Mouse (Mus musculus) C2C12 (cell line): ENCODE measurements at regions not wholly inside any gene's neighbourhood (a gene's known extent, or its start where the extent isn't known, plus 50 kb on each side); places are given as distances from the start of the nearest gene placed in this dataset.

Experiments
- CTCF ChIP-seq: IDR thresholded peaks from one replicate; pipeline ENCODE4 v1.5.1; 2011; ENCODE audit not compliant: control insufficient read depth, insufficient read depth, insufficient read length
- MAX ChIP-seq: IDR thresholded peaks from one replicate; pipeline ENCODE4 v1.6.1; 2011; ENCODE audit warnings: mild to moderate bottlenecking, control low read depth
- MYOD1 ChIP-seq: IDR thresholded peaks from one replicate; pipeline ENCODE4 v1.6.1; 2011; ENCODE audit warnings: low read depth; ENCODE audit not compliant: control insufficient read depth, insufficient read length
- MYOG ChIP-seq: IDR thresholded peaks from one replicate; pipeline ENCODE4 v1.6.1; 2011; ENCODE audit not compliant: control insufficient read depth, insufficient read length; ENCODE audit errors: extremely low read depth

DNA sequence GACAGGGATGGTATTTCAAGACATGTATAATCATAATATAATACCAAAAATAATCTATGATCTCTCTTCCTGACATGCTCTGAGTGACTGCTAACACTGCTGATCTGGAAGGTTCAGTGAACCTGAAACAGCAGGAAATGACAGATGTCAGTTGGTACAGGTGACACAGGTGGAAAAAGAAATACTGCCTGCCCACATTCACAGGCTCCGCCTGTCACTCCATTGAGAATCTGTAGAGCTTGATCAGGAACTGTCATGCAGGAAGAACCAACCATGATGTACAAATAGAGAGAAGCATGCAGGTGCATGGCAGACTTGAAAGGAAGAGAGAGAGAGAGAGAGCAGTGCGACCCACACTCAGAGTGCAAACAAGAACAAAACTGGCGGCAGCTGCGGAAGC, 232.8 kb upstream of the Trib2 start:
- no peak for TF ChIP-seq CTCF
- no peak for TF ChIP-seq MYOG
- no peak for TF ChIP-seq MAX
- no peak for TF ChIP-seq MYOD1
